Mouse (Mus musculus) duodenum, adult 2 months (tissue): Measurements from ENCODE around the gene Atpaf1. TPM values are rescaled to one million over a fixed set of nuclear protein-coding genes. Genes with fewer than 3 reads are reported as not detected.

ENCODE experiments used
- polyA plus RNA-seq: library from polyadenylated mRNA; depleted of rRNA; stranded (reverse); fragments of >200 nt; gene quantifications from 2 replicates; pipeline ENCODE4 v1.2.3, GENCODE M21; 2012; ENCODE audit warnings: low replicate concordance; rRNA removed

Gene Atpaf1
- 31.6 and 61.4 TPM in 2 replicates for polyA plus RNA-seq

DNA sequence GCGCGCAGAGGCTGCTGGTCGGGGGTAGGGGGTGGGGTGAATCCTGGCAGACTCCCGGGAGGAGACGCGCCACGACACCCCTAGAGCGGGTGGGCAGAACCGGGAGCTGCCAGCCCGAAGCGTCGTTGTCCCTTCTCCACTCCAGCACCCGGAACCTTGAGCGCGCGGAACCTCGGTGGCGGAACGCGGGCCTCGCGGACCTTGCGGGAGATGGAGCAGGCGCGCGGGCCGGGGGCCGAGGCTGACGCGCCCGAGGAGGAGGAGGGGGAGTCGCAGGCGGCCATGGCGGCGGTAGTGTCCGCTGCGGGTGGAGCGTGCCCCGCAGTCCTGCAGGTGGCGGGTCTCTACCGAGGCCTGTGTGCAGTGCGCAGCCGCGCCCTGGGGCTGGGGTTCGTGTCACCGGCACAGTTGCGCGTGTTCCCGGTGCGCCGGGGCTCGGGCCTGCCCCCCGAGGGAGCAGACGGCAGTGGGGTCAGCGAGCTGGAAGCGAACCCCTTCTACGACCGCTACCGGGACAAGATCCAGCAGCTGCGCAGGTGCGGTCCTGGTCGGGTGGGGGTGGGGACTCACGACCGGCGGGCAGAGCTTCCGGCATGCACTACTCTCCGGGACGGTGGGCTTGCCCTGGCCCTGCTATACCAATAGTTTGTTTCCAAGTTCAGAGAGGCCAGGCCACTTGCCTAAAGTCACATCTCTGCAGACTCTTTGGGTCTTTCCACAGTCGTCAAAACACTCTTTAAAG, at the start of gene Atpaf1:
Gene Atpaf1 (plus strand): TSS at position 44 of the 742 bp plus-strand sequence.

DNA sequence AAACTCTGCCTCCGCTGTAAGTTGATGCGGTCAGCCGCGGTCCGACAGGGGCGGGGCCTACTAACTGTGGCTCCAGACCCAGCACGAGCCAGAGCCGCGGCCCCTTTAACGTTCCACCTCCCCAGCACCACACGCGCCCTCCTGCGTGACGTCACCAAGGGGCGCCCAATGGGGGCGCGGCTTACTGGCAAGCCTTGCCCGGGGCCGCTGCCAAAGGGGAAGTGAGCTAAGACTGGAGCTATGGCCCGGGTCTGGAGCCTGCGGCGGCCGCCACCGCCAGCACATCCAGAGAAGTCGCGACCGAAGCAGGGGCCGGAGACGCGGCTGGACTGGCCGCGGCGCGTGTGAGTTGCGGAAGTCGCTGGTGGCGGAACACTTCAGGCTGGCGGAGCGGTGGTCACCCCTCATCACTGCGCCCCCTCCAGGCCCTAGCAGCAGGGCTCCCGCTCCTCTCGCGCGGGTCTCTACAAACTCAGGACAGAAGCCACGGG, 47.0 kb upstream of the Atpaf1 start, which contains the start of gene Efcab14:
Gene Efcab14 (plus strand): TSS at position 194 of the 491 bp plus-strand sequence.

DNA sequence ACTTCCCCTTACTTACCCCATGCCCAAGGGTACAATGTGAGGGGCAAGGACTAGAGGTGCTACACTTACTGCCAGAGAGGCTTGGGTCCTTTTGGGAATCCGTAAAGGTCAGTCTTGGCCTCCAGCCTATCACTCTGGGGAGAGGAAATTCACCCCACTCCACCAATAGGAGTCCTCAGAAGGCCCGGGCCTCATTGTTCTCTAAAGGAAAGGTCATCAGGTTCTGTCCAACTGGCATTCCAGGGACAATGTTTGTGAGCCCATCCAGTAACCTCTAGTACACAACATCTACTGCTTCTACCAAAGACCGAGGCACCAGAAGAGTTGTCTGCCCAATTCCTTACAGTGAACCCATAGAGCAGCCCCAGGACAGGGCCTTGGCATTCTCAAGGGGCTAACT, 3.7 kb upstream of the Atpaf1 start, which contains the start of gene Tex38:
Gene Tex38 (minus strand): TSS at position 101 of the 400 bp plus-strand sequence.

GRCm38 (mm10) chr4:115827888-115828571, 43.4 kb downstream of the Atpaf1 start, which contains the start of gene Mob3c:
TSS of gene Mob3c (plus strand) at chr4:115828092.

DNA sequence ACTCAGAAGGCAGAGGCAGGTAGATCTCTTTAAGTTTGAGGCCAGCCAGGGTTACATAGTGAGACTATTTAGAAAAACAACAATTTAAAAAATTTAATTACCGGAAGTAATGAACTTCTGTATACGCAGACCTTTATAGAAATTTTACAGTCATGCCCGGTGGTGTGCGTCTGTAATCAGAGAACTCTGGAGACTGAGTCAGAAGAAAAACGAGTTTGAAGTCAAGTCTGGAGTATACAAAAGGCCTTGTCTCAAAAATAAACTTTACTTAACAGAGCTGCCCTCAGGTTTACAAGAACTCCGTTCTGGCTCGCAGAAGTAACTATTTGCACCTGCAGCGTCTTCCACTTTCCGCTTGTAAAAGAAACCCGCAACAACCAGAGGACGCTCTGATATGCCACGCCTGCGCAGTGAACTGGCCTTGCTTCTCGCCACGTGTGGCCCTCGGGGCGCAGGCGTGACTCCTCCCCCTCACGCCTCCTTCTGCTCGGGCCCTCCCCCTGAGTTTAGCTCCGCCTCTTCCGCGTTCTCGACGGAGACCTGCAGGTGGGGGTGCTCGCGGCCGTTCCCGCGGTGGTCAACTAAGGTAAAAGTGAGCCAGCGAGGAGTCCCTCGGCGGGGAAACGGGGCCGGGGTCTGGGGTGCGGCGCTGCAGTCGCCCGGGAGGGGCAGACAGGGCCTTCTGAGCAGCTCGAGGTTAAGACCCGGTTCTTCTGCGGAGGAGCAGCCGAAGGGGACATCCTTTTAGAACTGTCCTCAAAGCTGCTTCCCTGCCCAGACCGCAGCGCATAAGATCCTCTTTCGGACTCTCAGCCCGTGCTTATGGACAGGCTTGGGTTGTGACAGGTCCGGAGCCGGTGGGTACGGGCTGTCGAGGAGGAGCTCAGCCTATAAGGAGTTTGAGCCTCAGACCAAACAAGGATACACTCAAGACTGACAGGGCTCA, 54.4 kb downstream of the Atpaf1 start, which contains the start of gene Mknk1:
Gene Mknk1 (plus strand): TSS at position 503 of the 946 bp plus-strand sequence.

Other genes with a start within 250 kb of the Atpaf1 start
- gene Cyp4a31, start 221.2 kb upstream of the Atpaf1 start, polyA plus RNA-seq, result 0.13 TPM in 1 of 2 replicates, not detected in the other
- gene Cyp4a32, start 183.8 kb upstream of the Atpaf1 start, polyA plus RNA-seq, result 2.3 TPM in 1 of 2 replicates, not detected in the other
- 65.1 and 231 TPM in 2 replicates for gene Cyp4b1, start 137.1 kb upstream of the Atpaf1 start, polyA plus RNA-seq
- gene Efcab14, start 47.1 kb upstream of the Atpaf1 start, polyA plus RNA-seq, result 23.3 and 25.3 TPM in 2 replicates
- 0.33 and 0.54 TPM in 2 replicates for gene Tex38, start 3.8 kb upstream of the Atpaf1 start, polyA plus RNA-seq
- 25.1 and 41.8 TPM in 2 replicates for gene Mob3c, start 43.3 kb downstream of the Atpaf1 start, polyA plus RNA-seq
- gene Mknk1, start 54.4 kb downstream of the Atpaf1 start, polyA plus RNA-seq, result 23.3 and 30.5 TPM in 2 replicates
- not detected in 2 replicates for gene Kncn, start 99.6 kb downstream of the Atpaf1 start, polyA plus RNA-seq
- gene 6430628N08Rik, start 105.9 kb downstream of the Atpaf1 start, polyA plus RNA-seq, result not detected in 2 replicates
- not detected in 2 replicates for gene Dmbx1, start 155.1 kb downstream of the Atpaf1 start, polyA plus RNA-seq
- 63.8 and 137 TPM in 2 replicates for gene Faah, start 233.1 kb downstream of the Atpaf1 start, polyA plus RNA-seq